Mouse (Mus musculus) liver, embryonic 13.5 days (tissue): ENCODE results near the gene BC024978. TPM values are rescaled to one million over a fixed set of nuclear protein-coding genes. Genes with fewer than 3 reads are reported as not detected.
A peak's percentile ranks its signal among the peaks of the same experiment; 100 is the strongest.

Source experiments
- ATAC-seq: fragments of 200-750 bp; cut with Nextera tagmentation; 2 replicates; pipeline ENCODE4 v1.8.0; 2017; ENCODE audit warnings: low read depth, mild to moderate bottlenecking, moderate number of reproducible peaks, moderate library complexity
- DNase-seq: peaks from one replicate; pipeline ENCODE4 v3.0.0; 2022
- H3K27ac ChIP-seq: fragments of 300-500 bp; sonication (generic); 2 replicates; pipeline ENCODE4 v1.5.1; 2015; ENCODE audit warnings: moderate library complexity, mild to moderate bottlenecking, inconsistent platforms
- H3K27me3 ChIP-seq: fragments of 300-500 bp; sonication (generic); 2 replicates; pipeline ENCODE4 v1.6.1; 2015; ENCODE audit warnings: mild to moderate bottlenecking, inconsistent platforms
- H3K36me3 ChIP-seq: fragments of 300-500 bp; sonication (generic); 2 replicates; pipeline ENCODE4 v1.6.1; 2015; ENCODE audit warnings: mild to moderate bottlenecking, inconsistent platforms
- H3K4me1 ChIP-seq: fragments of 300-500 bp; sonication (generic); replicated peaks from 2 replicates; pipeline ENCODE4 v1.6.1; 2015; ENCODE audit warnings: inconsistent platforms
- H3K4me2 ChIP-seq: fragments of 300-500 bp; sonication (generic); 2 replicates; pipeline ENCODE4 v1.6.1; 2015; ENCODE audit warnings: inconsistent platforms, mild to moderate bottlenecking, moderate library complexity
- H3K4me3 ChIP-seq: fragments of 300-500 bp; sonication (generic); replicated peaks from 2 replicates; pipeline ENCODE4 v1.5.1; 2015; ENCODE audit warnings: mild to moderate bottlenecking, inconsistent platforms
- H3K9ac ChIP-seq: fragments of 300-500 bp; sonication (generic); 2 replicates; pipeline ENCODE4 v1.6.1; 2015; ENCODE audit warnings: mild to moderate bottlenecking, inconsistent platforms
- H3K9me3 ChIP-seq: fragments of 300-500 bp; sonication (generic); replicated peaks from 2 replicates; pipeline ENCODE4 v1.6.1; 2016; ENCODE audit warnings: inconsistent platforms
- WGBS: fragments of 180-500 bp; shearing (Covaris S2); methylation state at CpG from one replicate; pipeline ENCODE4 v1.1.7; 2015; ENCODE audit not compliant: insufficient replicate concordance; 5-methylcytosine and 5-hydroxymethylcytosine counted together
- microRNA counts: library from miRNA; unstranded; fragments of <30 nt; microRNA quantifications from one replicate; lab custom pipeline; 2016
- microRNA-seq: library from miRNA; unstranded; fragments of <30 nt; microRNA quantifications from one replicate; pipeline ENCODE4, GENCODE M21; 2016
- polyA plus RNA-seq: library from polyadenylated mRNA; unstranded; fragments of >200 nt; fragmentation: Nextera tagmentation; extraction: Ambion mirVana; gene quantifications from 2 replicates; pipeline ENCODE4 v1.2.1, GENCODE M21; 2015

BC024978 gene
- polyA plus RNA-seq, 1 experiment from 2014 or later: 0.62 TPM

DNA sequence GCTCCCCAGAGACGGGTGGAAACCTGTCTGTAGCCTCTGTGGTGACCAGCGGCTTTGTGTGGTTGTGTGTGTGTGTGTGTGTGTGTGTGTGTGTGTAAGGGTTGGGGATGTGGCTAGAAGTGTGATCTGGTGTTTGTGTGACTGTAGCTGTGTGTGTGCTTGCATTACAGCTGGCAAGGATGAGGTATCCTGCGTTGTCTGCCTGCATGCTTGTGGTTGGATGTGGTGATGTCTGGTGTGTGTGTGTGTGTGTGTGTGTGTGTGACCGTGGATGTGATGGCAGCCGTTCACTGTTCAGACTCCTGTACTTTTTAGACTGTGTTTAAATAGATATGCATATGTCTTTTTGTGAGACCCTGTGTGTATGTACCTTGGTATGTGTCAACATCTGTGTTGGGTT lies 64.2 kb downstream of the BC024978 start:
- Histone ChIP-seq H3K9me3 (no peaks in the 10 kb centered on the region), H3K9ac (peak overlapping the region; percentile 82; the same call in 1 of the 2 replicates), H3K4me3 (peak overlapping the region; percentile 73), H3K4me1 (peaks cover 46% of the 10 kb centered on the region), H3K36me3 (0 out of 2 replicates have a peak, but pooled peaks cover 4% of the 10 kb centered on the region), H3K4me2 (peak overlapping the region; percentile 98), H3K27me3 (peaks cover 8% of the 10 kb centered on the region; the same call in 1 of the 2 replicates), H3K27ac (no peak overlapping the region)
- DNase-seq (no peak), ATAC-seq (no peak)
- 52% methylated on average over 5 of the region's 5 CpGs for WGBS

MicroRNAs encoded within 50 kb of the gene (microRNA counts, 519-probe panel; counts per million panel counts)
- 114 counts per million for microRNA mmu-miR-1191 (lab: Ali Mortazavi, UCI)

Small RNA genes within 50 kb of the gene (microRNA-seq; reads per million reads assigned to microRNA genes)
- 19.1 reads per million, percentile 32 among the genes with 10 or more reads in this experiment for gene Mir1191
- not detected for gene Mir3101

Other genes starting within 250 kb of the BC024978 start
- gene Cyp2a12, start 166.7 kb upstream of the BC024978 start, polyA plus RNA-seq: 0.53 and 0.66 TPM in 2 replicates
- 0.09 TPM in 1 of 2 replicates, not detected in the other for gene Cyp2f2, start 75.9 kb upstream of the BC024978 start, polyA plus RNA-seq
- gene Cyp2t4, start 42.1 kb upstream of the BC024978 start, polyA plus RNA-seq: 0.06 TPM in 1 of 2 replicates, not detected in the other
- 27.6 and 28.7 TPM in 2 replicates for gene Egln2, start 29.0 kb upstream of the BC024978 start, polyA plus RNA-seq
- gene Rab4b, start 16.9 kb upstream of the BC024978 start, polyA plus RNA-seq: 28.5 and 28.6 TPM in 2 replicates
- gene Gm21983, start 14.7 kb upstream of the BC024978 start, polyA plus RNA-seq: 0.46 TPM in 1 of 2 replicates, not detected in the other
- 0.85 TPM in 1 of 2 replicates, not detected in the other for gene Mia, start 14.6 kb upstream of the BC024978 start, polyA plus RNA-seq
- 115 and 129 TPM in 2 replicates for gene Snrpa, start 490 bp downstream of the BC024978 start, polyA plus RNA-seq
- gene Itpkc, start 32.9 kb downstream of the BC024978 start, polyA plus RNA-seq: 1.4 and 1.9 TPM in 2 replicates
- 15.1 and 17.7 TPM in 2 replicates for gene Coq8b, start 37.2 kb downstream of the BC024978 start, polyA plus RNA-seq
- 1.7 TPM in 2 replicates for gene Numbl, start 62.7 kb downstream of the BC024978 start, polyA plus RNA-seq
- 3.6 and 3.9 TPM in 2 replicates for gene Ltbp4, start 141.9 kb downstream of the BC024978 start, polyA plus RNA-seq
- gene Shkbp1, start 160.2 kb downstream of the BC024978 start, polyA plus RNA-seq: 23.1 and 25.0 TPM in 2 replicates
- 0.50 TPM in 1 of 2 replicates, not detected in the other for gene Gm20479, start 161.6 kb downstream of the BC024978 start, polyA plus RNA-seq